Mouse (Mus musculus): ENCODE data around the gene Ncoa5. TPM values are rescaled to one million over a fixed set of nuclear protein-coding genes. Genes with fewer than 3 reads are reported as not detected.

Ncoa5 gene
- polyA plus RNA-seq (2014; fragmentation: Nextera tagmentation; extraction: Ambion mirVana) = 64.9 and 71.9 TPM in 2 replicates

DNA sequence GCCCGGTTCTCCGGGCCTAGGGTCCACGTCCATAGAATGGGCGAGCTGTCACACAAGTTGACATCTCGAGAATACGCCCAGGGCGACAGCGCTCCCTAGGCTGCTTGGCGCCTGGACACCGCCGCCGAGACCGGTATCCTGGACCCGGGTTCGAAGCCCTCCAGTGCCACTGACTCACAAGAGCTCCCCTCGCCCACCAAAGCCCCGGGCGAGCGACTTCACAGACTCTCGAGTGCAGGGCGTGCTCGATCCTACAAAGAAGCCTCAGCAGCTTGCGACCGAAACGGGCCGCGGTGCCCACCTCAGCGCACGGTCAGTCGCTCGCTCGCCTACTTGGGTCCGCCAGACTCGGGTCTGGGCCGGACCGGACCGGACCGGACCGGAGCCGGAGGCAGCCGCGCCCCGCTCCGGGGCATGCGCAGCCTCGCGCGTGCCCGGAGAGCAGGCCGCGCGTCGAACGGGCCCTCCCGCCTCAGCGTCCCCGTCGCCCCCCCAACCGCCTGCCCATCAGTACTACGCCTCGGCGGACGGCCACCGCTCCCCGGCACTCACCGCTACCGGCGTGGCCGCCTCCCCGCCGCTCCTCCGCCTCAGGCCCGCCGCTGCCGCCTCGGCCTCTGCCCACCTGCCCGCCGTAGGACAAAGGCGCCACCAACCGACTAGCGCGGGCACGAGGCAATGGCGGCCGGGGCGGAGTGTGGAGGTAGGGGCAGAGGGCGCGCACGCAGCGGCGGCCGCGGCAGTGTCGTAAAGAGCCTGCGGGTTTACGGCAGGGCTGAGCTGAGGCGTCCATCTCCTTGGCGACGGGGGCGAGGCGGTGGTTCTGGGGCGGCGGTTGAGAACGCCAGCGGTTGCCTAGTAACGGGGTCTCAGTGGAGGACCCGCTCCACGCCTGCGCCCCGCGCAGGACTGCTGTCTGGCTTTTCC lies at the start of gene Ncoa5:
Gene Ncoa5 (minus strand): TSS at position 737 of the 927 bp plus-strand sequence.
- peak within 1 kb of the TSS; percentile 80 for H3K4me2 ChIP-seq (ENCODE audit: low read depth, low read length)
- no peaks in the 10 kb centered on the region for H3K9me3 ChIP-seq (replicated peaks; ENCODE audit: control insufficient read depth, low read length)
- H3K4me3 ChIP-seq (ENCODE audit: low read depth, low read length) = peak within 1 kb of the TSS; percentile 98
- H3K9ac ChIP-seq (replicated peaks; ENCODE audit: low read length) = peak within 1 kb of the TSS; percentile 99
- under 1% methylated on average over 99 of the region's 111 CpGs for WGBS
- DNase-seq (ENCODE audit: low spot score) (peak; percentile 99), ATAC-seq (replicated peaks; ENCODE audit: insufficient number of reproducible peaks, low FRiP score, low TSS enrichment, low read depth) (peak; percentile 95)
- H3K27me3 ChIP-seq (ENCODE audit: control insufficient read depth, insufficient read depth, low read length) = no peaks in the 10 kb centered on the region
- H3K36me3 ChIP-seq (replicated peaks; ENCODE audit: control insufficient read depth, insufficient read depth, low read depth, low read length) = no peaks in the 10 kb centered on the region
- no peaks in the 10 kb centered on the region for H3K4me1 ChIP-seq (ENCODE audit: control insufficient read depth, insufficient read depth, low read length)
- peak within 1 kb of the TSS; percentile 66 for H3K27ac ChIP-seq (replicated peaks; ENCODE audit: low read depth, low read length)

DNA sequence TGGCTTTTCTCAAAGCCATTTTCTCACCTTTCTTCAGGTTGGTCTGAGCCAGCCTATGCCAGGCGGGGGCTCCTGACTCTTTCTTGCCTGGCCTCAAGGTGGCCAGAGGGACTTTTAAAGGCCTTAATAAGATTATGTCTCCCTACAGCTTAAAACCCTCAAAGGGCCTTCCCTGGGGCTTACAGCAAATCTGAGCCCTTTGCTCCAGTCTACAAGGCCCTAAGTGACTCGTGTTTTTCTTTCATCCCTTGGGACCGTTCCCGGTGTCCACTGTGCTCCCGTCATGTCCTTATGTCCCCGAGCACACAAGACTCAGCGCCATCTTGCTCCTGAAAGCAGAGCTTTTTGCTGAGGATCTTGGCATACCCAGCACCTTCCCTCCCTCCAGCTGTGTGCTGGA lies 46.6 kb upstream of the Ncoa5 start:
- no peak overlapping the region for H3K4me2 ChIP-seq (ENCODE audit: low read depth, low read length)
- H3K27me3 ChIP-seq (ENCODE audit: control insufficient read depth, insufficient read depth, low read length) = peaks cover 31% of the 10 kb centered on the region
- H3K9ac ChIP-seq (replicated peaks; ENCODE audit: low read length) = no peak overlapping the region
- no peak overlapping the region for H3K4me3 ChIP-seq (ENCODE audit: low read depth, low read length)
- DNase-seq (ENCODE audit: low spot score) (no peak), ATAC-seq (replicated peaks; ENCODE audit: insufficient number of reproducible peaks, low FRiP score, low TSS enrichment, low read depth) (no peak)
- no peaks in the 10 kb centered on the region for H3K36me3 ChIP-seq (replicated peaks; ENCODE audit: control insufficient read depth, insufficient read depth, low read depth, low read length)
- no peaks in the 10 kb centered on the region for H3K4me1 ChIP-seq (ENCODE audit: control insufficient read depth, insufficient read depth, low read length)
- no peak overlapping the region for H3K27ac ChIP-seq (replicated peaks; ENCODE audit: low read depth, low read length)
- no peaks in the 10 kb centered on the region for H3K9me3 ChIP-seq (replicated peaks; ENCODE audit: control insufficient read depth, low read length)
- WGBS = 16% methylated on average over 7 of the region's 7 CpGs

DNA sequence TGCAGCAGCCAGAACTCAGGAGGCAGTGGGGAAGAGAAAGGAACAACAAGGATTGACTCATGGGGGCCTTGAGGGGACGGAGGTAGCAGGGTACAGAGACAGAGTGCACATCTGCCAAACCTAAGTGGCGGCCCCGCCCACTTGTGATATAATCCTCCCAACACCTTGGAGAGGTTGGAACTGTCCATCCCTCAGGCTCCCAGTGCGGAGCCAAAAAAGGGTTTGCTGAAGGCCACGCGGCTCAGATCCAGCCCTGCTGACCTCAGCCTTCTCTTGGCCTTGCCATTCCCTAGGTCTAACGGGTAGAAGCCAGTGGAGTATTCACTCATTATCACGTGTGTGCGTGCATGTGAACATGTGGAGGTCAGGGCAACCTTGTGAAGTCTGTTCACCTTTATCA lies 46.0 kb upstream of the Ncoa5 start:
- Histone ChIP-seq H3K27me3 (ENCODE audit: control insufficient read depth, insufficient read depth, low read length) (peaks cover 36% of the 10 kb centered on the region), H3K9me3 (replicated peaks; ENCODE audit: control insufficient read depth, low read length) (no peaks in the 10 kb centered on the region), H3K4me2 (ENCODE audit: low read depth, low read length) (no peak overlapping the region), H3K4me1 (ENCODE audit: control insufficient read depth, insufficient read depth, low read length) (no peaks in the 10 kb centered on the region), H3K36me3 (replicated peaks; ENCODE audit: control insufficient read depth, insufficient read depth, low read depth, low read length) (no peaks in the 10 kb centered on the region), H3K27ac (replicated peaks; ENCODE audit: low read depth, low read length) (no peak overlapping the region), H3K4me3 (ENCODE audit: low read depth, low read length) (no peak overlapping the region), H3K9ac (replicated peaks; ENCODE audit: low read length) (no peak overlapping the region)
- 22% methylated on average over 9 of the region's 9 CpGs for WGBS
- DNase-seq (ENCODE audit: low spot score) = no peak
- no peak for ATAC-seq (replicated peaks; ENCODE audit: insufficient number of reproducible peaks, low FRiP score, low TSS enrichment, low read depth)

DNA sequence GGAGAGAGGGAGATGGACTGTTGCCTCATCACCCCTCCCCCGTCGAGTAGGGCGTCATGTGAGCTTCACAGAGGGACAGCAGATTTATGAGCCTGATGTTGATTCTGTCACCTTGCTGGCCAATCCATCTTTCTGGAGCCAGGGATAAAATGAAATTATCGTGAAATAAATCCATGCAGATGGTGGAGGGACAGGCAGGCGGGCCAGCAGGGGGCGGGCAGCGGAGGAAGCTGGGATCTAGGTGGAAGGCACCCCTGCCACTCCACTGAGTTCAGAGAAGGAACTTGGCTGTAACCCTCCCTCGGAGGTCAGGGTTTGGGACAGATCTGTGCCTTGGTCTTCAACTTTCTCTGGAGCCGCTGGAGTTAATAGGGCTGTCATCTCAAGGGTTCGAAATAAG lies 43.9 kb upstream of the Ncoa5 start:
- H3K36me3 ChIP-seq (replicated peaks; ENCODE audit: control insufficient read depth, insufficient read depth, low read depth, low read length) = no peaks in the 10 kb centered on the region
- H3K4me3 ChIP-seq (ENCODE audit: low read depth, low read length) = no peak overlapping the region
- ATAC-seq (replicated peaks; ENCODE audit: insufficient number of reproducible peaks, low FRiP score, low TSS enrichment, low read depth) = no peak
- peak; percentile 28 for DNase-seq (ENCODE audit: low spot score)
- peaks cover 40% of the 10 kb centered on the region for H3K27me3 ChIP-seq (ENCODE audit: control insufficient read depth, insufficient read depth, low read length)
- H3K4me2 ChIP-seq (ENCODE audit: low read depth, low read length) = no peak overlapping the region
- 29% methylated on average over 10 of the region's 10 CpGs for WGBS
- H3K9me3 ChIP-seq (replicated peaks; ENCODE audit: control insufficient read depth, low read length) = no peaks in the 10 kb centered on the region
- no peak overlapping the region for H3K9ac ChIP-seq (replicated peaks; ENCODE audit: low read length)
- no peak overlapping the region for H3K27ac ChIP-seq (replicated peaks; ENCODE audit: low read depth, low read length)
- no peaks in the 10 kb centered on the region for H3K4me1 ChIP-seq (ENCODE audit: control insufficient read depth, insufficient read depth, low read length)

DNA sequence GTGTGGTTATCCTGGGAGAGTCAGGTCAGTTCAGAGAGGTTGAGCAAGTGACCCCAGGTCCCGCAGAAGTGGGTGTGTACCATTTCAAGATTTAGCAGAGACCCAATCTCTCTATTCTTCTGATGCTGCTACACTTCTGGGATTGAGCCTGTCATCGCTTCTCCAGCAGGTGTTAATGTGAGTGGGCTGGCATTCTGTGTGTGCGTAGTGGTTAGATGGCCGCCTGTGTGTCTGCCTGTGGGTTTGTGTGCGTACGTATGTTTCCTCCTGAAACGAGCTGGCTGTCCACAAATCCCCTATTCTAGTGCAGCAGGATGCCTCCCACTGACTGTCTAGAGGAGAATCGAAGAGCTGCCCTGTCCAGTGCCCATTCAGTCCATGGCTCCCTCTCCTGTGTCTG lies 43.4 kb upstream of the Ncoa5 start:
- no peak overlapping the region for H3K4me3 ChIP-seq (ENCODE audit: low read depth, low read length)
- H3K4me1 ChIP-seq (ENCODE audit: control insufficient read depth, insufficient read depth, low read length) = no peaks in the 10 kb centered on the region
- 64% methylated on average over 8 of the region's 8 CpGs for WGBS
- H3K9ac ChIP-seq (replicated peaks; ENCODE audit: low read length) = no peak overlapping the region
- no peaks in the 10 kb centered on the region for H3K9me3 ChIP-seq (replicated peaks; ENCODE audit: control insufficient read depth, low read length)
- no peak overlapping the region for H3K4me2 ChIP-seq (ENCODE audit: low read depth, low read length)
- no peaks in the 10 kb centered on the region for H3K36me3 ChIP-seq (replicated peaks; ENCODE audit: control insufficient read depth, insufficient read depth, low read depth, low read length)
- H3K27me3 ChIP-seq (ENCODE audit: control insufficient read depth, insufficient read depth, low read length) = peaks cover 40% of the 10 kb centered on the region
- no peak overlapping the region for H3K27ac ChIP-seq (replicated peaks; ENCODE audit: low read depth, low read length)
- no peak for ATAC-seq (replicated peaks; ENCODE audit: insufficient number of reproducible peaks, low FRiP score, low TSS enrichment, low read depth)
- no peak for DNase-seq (ENCODE audit: low spot score)

DNA sequence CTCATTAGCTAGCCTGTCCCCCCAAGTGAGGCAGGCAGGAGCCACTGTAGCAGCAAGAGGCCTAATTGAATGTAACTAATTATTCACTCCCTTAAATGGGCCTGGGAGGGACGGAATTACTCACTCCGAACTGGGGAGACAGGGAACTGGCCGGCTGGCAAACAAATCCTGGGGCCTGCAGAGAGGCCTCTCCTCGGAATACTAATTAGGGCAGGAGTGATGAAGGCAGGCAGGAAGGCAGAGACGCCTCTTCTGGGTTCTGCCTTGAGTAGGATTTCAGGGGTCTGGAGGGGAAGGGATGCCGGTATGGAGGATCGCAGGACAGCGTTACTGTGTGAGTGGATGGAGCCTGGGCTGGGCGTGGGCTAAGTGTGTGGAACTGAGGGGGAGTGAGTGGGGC lies 42.4 kb upstream of the Ncoa5 start:
- peaks cover 40% of the 10 kb centered on the region for H3K27me3 ChIP-seq (ENCODE audit: control insufficient read depth, insufficient read depth, low read length)
- H3K4me1 ChIP-seq (ENCODE audit: control insufficient read depth, insufficient read depth, low read length) = no peaks in the 10 kb centered on the region
- 3% methylated on average over 9 of the region's 9 CpGs for WGBS
- no peaks in the 10 kb centered on the region for H3K36me3 ChIP-seq (replicated peaks; ENCODE audit: control insufficient read depth, insufficient read depth, low read depth, low read length)
- no peak overlapping the region for H3K27ac ChIP-seq (replicated peaks; ENCODE audit: low read depth, low read length)
- DNase-seq (ENCODE audit: low spot score) (no peak), ATAC-seq (replicated peaks; ENCODE audit: insufficient number of reproducible peaks, low FRiP score, low TSS enrichment, low read depth) (no peak)
- no peak overlapping the region for H3K9ac ChIP-seq (replicated peaks; ENCODE audit: low read length)
- no peak overlapping the region for H3K4me2 ChIP-seq (ENCODE audit: low read depth, low read length)
- no peak overlapping the region for H3K4me3 ChIP-seq (ENCODE audit: low read depth, low read length)
- no peaks in the 10 kb centered on the region for H3K9me3 ChIP-seq (replicated peaks; ENCODE audit: control insufficient read depth, low read length)

DNA sequence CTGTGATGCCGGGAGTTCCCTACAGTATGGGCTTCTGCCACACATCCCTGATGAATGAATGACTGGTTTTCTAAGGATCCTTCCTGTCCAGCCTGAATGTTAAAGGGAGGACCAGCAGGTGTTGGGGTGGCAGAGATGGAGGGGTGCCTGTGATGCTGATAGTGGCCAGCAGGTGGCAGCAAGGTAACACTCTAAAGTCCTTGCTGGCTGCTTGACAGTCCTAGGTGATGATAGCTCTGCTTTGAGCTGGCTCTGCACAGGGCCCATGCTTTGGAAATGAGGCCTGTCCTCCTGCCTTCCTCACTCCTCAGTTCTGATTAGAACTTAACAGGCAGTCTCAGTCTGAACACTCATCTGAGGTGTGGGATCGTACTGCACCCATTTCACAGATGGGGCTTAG lies 40.3 kb upstream of the Ncoa5 start:
- ATAC-seq (replicated peaks; ENCODE audit: insufficient number of reproducible peaks, low FRiP score, low TSS enrichment, low read depth) = no peak
- no peaks in the 10 kb centered on the region for H3K36me3 ChIP-seq (replicated peaks; ENCODE audit: control insufficient read depth, insufficient read depth, low read depth, low read length)
- H3K4me3 ChIP-seq (ENCODE audit: low read depth, low read length) = no peak overlapping the region
- no peak overlapping the region for H3K27ac ChIP-seq (replicated peaks; ENCODE audit: low read depth, low read length)
- no peaks in the 10 kb centered on the region; the same call in 1 of the 2 replicates for H3K4me1 ChIP-seq (ENCODE audit: control insufficient read depth, insufficient read depth, low read length)
- 40% methylated on average over 2 of the region's 2 CpGs for WGBS
- no peak overlapping the region for H3K4me2 ChIP-seq (ENCODE audit: low read depth, low read length)
- peak; percentile 86 for DNase-seq (ENCODE audit: low spot score)
- no peaks in the 10 kb centered on the region for H3K9me3 ChIP-seq (replicated peaks; ENCODE audit: control insufficient read depth, low read length)
- H3K9ac ChIP-seq (replicated peaks; ENCODE audit: low read length) = no peak overlapping the region
- peaks cover 34% of the 10 kb centered on the region for H3K27me3 ChIP-seq (ENCODE audit: control insufficient read depth, insufficient read depth, low read length)

DNA sequence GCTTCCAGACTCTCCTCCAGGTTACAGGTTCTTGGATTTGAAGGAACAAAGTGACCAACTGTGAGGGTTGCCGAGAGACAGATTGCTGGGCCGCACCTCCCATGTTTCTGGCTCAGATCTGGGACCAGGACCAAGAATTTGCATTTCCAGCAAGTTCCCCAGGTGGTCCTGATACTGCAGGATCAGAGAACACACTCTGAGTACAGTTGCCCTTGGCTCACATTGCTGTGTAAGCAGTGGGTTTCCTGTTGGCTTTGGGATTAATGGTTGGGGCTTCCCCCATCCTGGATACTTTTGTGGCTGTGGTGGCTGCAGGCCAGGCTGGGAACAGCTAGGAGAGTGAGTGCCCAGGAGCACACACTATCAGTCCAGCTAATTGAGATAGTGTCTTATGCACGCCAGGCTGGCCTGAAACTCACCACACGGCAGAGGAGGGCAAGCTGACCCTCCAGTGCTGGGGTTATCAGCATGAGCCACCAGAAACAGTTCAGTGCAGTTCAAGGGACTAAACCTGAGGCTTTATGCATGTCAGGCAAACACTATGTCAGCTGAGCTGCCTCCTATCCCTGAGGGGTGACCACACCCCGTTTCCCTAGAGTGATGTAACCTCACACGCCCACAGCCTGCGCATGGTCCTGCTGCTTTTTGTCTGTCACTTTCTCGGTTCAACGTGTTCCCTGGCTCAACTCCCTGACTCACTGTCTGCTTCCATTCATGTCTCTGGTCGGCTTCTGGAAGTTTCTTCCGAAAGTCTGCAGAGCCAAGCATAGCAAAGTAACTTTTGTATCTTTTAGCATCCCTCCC lies 39.6 kb upstream of the Ncoa5 start:
- no peak overlapping the region for H3K4me3 ChIP-seq (ENCODE audit: low read depth, low read length)
- no peak overlapping the region for H3K9ac ChIP-seq (replicated peaks; ENCODE audit: low read length)
- H3K27me3 ChIP-seq (ENCODE audit: control insufficient read depth, insufficient read depth, low read length) = peaks cover 33% of the 10 kb centered on the region
- no peaks in the 10 kb centered on the region; the same call in 1 of the 2 replicates for H3K4me1 ChIP-seq (ENCODE audit: control insufficient read depth, insufficient read depth, low read length)
- no peak for ATAC-seq (replicated peaks; ENCODE audit: insufficient number of reproducible peaks, low FRiP score, low TSS enrichment, low read depth)
- H3K27ac ChIP-seq (replicated peaks; ENCODE audit: low read depth, low read length) = no peak overlapping the region
- H3K9me3 ChIP-seq (replicated peaks; ENCODE audit: control insufficient read depth, low read length) = no peaks in the 10 kb centered on the region
- H3K4me2 ChIP-seq (ENCODE audit: low read depth, low read length) = no peak overlapping the region
- H3K36me3 ChIP-seq (replicated peaks; ENCODE audit: control insufficient read depth, insufficient read depth, low read depth, low read length) = no peaks in the 10 kb centered on the region
- WGBS = 54% methylated on average over 11 of the region's 11 CpGs
- DNase-seq (ENCODE audit: low spot score) = no peak

All from embryonic facial prominence, embryonic 11.5 days (tissue).